Mouse (Mus musculus): ENCODE results near the gene Oosp1. TPM values are rescaled to one million over a fixed set of nuclear protein-coding genes. Genes with fewer than 3 reads are reported as not detected.

Oosp1 gene
- under 1 TPM in 1 of 2 experiments, not detected in 1; 0.96 TPM for total RNA-seq (2021)
- long read RNA-seq, experiment 1, result 0 reads
- long read RNA-seq, experiment 2, result 0 reads

GRCm38 (mm10) chr19:11690839-11691238, at the start of gene Oosp1:
Oosp1 (minus strand) TSS chr19:11691150.
- DNase-seq (ENCODE audit: low spot score in 2 of 2), result no peak

DNA sequence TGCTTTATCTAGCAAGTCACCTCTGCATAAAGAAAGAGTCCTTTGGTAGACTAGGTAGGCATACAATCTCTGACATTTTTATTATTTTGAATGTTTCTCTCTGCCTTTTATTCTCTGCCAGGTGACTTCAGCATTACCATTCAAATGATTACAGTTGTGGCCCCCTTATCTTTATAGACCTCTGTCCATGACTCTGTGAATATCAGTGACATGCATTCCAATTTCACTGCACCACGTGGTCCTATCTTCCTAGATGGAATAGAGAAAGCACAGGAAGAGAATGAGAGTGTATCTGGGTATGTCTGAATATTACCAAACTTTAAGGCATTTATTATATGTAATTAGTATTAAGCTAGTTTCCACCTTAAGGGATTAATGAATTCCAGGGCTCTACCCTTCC, 45.5 kb upstream of the Oosp1 start:
- no peak for DNase-seq (ENCODE audit: low spot score in 2 of 2)

DNA sequence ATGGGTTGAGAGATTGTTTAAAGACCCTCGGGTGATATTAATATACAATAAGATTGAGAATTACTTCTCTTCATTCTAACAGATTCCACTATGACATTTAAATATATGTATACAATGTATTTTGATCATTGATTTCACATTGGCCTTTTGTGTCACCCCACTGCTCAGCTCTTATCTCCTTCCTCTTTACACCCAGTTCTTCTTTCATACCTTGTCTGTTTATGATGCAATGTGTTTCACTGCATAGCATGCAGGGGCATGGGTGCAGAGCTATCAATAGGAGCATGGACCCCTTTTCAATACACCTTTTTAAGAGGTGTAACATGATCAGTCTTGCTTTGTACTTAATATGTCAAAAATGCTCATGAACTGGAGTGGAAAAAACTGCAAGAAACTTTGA, 39.3 kb upstream of the Oosp1 start:
- DNase-seq (ENCODE audit: low spot score in 2 of 2), result no peak

GRCm38 (mm10) chr19:11727304-11727703, 36.4 kb upstream of the Oosp1 start:
- DNase-seq (ENCODE audit: low spot score in 2 of 2), result no peak

GRCm38 (mm10) chr19:11725915-11726314, 35.0 kb upstream of the Oosp1 start:
- DNase-seq (ENCODE audit: low spot score in 2 of 2), result no peak

- DNase-seq (ENCODE audit: low spot score in 2 of 2), result no peak
Observed at GRCm38 (mm10) chr19:11724275-11724674, 33.3 kb upstream of the Oosp1 start.

DNA sequence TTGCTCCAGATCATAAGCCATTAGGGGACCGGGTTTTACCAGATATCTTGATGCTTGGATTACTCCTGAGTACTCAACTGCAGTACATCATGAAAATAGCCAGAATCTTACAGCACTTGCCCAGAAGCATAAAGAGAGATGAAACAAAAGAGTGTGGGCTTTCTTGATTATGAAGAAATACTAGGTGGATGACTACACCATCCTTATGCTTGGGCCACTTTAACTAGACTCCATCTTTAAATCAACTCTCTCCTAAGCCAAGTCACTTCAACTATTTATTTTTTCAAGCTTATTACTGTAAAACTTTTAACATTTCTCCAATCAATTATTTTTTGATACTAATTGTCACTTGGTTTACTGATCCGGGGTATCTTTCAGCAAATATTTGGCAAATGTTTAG, 32.9 kb upstream of the Oosp1 start:
- no peak for DNase-seq (ENCODE audit: low spot score in 2 of 2)

DNA sequence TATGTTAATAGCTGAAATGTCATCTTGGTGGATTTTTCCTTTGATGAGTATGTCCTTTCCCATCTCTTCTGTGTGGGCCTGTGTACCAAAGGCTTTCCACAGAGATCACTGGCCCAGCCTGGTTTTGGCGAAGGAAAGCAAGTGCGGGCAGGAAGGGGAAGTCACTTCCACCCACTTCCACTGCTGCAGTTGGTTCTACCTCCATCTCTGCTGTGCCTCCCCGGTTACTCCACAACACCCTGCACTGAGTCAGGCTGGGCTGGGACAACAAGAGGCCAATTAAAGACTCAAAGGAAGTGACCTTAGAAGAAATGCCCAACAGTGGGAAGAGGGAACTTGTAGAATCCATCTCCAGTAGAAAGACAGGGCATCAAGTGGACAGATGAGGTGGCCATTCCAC, 29.1 kb upstream of the Oosp1 start:
- no peak for DNase-seq (ENCODE audit: low spot score in 2 of 2)

DNA sequence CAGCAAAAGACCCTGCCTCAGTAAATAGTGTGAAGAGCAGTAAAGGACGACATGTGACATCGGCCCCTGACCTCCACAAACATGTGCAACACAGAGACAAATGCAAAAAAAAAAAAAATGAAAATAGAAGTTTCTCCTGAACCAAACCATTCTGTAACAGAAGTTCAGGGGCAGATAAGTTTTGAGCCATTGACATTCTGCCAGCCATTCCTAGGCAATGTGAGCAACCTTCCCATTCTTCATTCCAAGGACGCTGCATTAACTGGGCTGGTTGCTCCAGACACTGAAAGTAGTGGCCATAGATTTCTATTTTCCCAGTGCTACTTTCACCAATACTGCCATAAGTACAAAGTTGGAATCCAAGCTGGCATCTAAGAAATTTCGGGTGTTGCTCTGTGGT, 21.5 kb upstream of the Oosp1 start:
- no peak for DNase-seq (ENCODE audit: low spot score in 2 of 2)

DNA sequence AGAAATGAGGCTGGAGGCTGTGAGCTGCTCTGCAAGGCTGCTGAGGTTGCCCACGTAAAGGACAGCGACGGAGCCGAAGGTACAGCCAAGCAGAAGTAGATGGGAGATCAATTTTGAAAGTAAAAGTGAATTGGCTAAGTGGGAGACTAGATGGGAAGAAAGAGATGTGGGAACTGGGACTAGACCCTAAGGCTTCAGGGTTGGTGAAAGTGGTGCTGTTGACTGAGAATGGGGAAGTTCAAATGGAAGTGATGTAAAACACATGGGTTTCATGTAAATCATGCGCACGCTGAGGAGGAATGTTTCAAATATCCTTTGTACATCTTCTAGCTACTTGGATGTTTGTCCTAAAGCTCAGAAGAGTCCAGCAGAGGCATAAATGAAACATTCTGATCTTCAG, 7.4 kb upstream of the Oosp1 start:
- no peak for DNase-seq (ENCODE audit: low spot score in 2 of 2)

- DNase-seq (ENCODE audit: low spot score in 2 of 2), result no peak
Observed at GRCm38 (mm10) chr19:11696755-11697154, 5.8 kb upstream of the Oosp1 start, which contains the start of gene Oosp3. Oosp3 (plus strand) TSS chr19:11697055.

- DNase-seq (ENCODE audit: low spot score in 2 of 2), result no peak
Observed at GRCm38 (mm10) chr19:11691454-11691853, 504 bp upstream of the Oosp1 start.

DNA sequence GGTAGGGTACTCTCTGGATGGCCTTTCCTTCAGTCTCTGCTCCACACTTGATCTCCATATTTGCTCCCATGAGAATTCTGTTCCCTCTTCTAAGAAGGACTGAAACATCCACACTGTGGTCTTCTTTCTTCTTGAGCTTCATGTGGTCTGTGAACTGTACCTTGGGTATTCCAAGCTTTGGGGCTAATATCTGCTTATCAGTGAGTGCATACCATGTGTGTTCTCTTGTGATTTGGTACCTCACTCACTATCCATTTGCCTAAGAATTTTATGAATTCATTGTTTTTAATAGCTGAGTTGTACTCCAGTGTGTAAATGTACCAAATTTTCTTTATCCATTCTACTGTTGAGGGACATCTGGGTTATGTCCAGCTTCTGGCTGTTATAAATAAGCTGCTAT, 29.4 kb downstream of the Oosp1 start:
- no peak for DNase-seq (ENCODE audit: low spot score in 2 of 2)

DNA sequence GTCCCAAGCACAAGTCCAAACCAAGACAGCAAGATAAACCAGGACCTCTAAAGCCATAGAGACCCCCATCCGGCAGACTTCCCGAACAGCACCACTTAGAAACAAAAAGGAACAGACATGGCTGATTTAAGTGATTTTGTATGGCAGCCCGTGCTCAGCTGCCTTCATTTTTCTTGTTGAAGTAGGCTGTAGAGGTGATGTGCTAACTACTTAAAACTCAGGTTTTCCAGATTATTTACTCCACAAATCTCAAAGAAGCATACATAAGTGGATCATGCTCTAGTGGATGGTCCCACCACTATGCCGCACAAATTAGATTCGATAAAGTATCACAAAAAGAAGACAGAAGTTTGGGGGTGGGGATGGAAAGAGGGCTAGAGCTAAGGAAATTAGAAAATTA, 30.5 kb downstream of the Oosp1 start, which contains the start of gene Oosp2:
TSS of gene Oosp2 (minus strand) at position 101 of the 400 bp plus-strand sequence.
- DNase-seq (ENCODE audit: low spot score in 2 of 2), result no peak

GRCm38 (mm10) chr19:11659142-11659541, 31.8 kb downstream of the Oosp1 start:
- DNase-seq (ENCODE audit: low spot score in 2 of 2), result no peak

GRCm38 (mm10) chr19:11649564-11649963, 41.4 kb downstream of the Oosp1 start:
- no peak for DNase-seq (ENCODE audit: low spot score in 2 of 2)

- DNase-seq (ENCODE audit: low spot score in 2 of 2), result no peak
Observed at GRCm38 (mm10) chr19:11646166-11646565, 44.8 kb downstream of the Oosp1 start.

DNA sequence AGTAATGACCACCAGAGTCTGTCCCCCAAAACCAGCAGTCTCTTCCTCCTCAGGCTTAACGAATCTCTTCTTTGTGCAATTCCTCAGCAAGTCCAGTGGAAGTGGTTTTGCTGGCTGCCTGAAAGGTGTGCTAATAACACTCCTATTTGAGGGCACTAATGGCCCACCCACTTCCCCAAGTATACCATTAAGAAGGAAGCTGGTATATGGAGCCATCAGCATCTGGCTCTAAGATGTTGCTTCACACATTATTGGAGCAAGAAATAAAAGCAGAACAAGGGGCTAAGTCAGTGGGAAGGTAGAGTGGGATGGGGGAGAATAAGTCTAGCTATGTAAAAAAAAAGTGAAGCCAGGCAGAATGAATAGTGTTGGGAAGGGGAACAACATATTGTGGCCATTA, 50.2 kb downstream of the Oosp1 start, which contains the start of gene Ms4a3:
TSS of gene Ms4a3 (minus strand) at position 120 of the 400 bp plus-strand sequence.
- DNase-seq (ENCODE audit: low spot score in 2 of 2), result no peak

DNA sequence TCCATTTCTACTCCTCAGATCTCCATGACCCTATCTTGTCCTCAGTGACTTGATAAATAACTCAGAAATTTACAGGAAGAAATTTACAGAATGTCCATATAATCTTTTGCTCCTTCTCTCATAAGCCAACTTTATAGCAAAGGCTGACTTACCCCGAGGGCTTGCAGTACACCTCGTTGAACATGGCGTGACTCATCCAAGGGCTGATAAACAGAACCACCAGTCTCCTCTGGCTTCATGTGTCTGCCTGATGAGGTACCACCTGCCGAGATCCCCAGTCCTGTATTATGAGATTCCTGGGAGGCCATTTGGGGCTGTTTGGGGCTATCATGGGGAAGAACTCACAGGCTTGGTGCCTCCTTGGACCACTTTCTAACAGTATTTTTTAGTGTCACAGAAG, 51.9 kb downstream of the Oosp1 start:
- no peak for DNase-seq (ENCODE audit: low spot score in 2 of 2)

DNA sequence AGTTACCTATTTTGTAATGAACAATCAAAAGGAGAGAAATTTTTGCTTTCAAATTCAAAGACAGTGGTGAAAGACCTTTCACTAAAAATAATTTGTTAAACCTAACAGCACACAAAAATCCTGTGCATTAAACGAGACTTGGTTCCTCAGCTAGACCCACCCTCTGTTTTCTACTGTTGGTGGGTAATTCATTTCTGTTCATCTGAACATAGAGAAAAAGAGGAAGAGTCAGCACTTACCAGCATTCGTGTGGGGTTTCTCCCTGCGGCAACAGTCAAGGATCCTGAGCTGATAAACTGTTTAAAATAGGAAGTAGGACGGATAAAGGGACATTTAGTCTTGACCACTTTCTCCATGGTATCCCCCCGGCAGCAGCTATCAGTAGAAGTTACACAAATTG, 55.4 kb downstream of the Oosp1 start:
- no peak for DNase-seq (ENCODE audit: low spot score in 2 of 2)

GRCm38 (mm10) chr19:11634330-11634729, 56.6 kb downstream of the Oosp1 start:
- no peak for DNase-seq (ENCODE audit: low spot score in 2 of 2)

GRCm38 (mm10) chr19:11633732-11634131, 57.2 kb downstream of the Oosp1 start:
- DNase-seq (ENCODE audit: low spot score in 2 of 2), result no peak

GRCm38 (mm10) chr19:11625231-11625630, 65.7 kb downstream of the Oosp1 start:
- no peak for DNase-seq (ENCODE audit: low spot score in 2 of 2)

DNA sequence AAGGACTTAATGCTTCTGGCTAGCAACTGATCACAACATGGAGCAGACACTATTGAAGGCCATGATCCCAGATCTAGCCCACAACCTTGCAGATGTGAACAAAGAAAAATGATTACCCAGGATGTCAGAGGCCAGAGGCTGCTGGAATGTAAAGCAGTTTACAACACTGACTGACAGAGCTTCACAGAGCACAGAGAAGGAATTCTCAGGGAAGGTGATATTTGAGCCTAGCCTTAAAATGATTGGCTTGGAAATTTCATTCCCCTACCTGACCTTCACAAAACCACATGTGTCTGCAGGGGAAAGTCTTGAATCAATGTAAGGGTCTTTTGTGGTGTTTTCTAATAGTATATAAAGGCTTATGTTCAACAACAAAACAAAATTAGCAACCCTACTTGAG, 66.2 kb downstream of the Oosp1 start:
- DNase-seq (ENCODE audit: low spot score in 2 of 2), result no peak
